Mouse (Mus musculus): ENCODE results near the gene Ccl11. TPM values are rescaled to one million over a fixed set of nuclear protein-coding genes. Genes with fewer than 3 reads are reported as not detected.
A peak's percentile ranks its signal among the peaks of the same experiment; 100 is the strongest.

The Ccl11 gene
- polyA plus RNA-seq, 1 experiment = not detected

DNA sequence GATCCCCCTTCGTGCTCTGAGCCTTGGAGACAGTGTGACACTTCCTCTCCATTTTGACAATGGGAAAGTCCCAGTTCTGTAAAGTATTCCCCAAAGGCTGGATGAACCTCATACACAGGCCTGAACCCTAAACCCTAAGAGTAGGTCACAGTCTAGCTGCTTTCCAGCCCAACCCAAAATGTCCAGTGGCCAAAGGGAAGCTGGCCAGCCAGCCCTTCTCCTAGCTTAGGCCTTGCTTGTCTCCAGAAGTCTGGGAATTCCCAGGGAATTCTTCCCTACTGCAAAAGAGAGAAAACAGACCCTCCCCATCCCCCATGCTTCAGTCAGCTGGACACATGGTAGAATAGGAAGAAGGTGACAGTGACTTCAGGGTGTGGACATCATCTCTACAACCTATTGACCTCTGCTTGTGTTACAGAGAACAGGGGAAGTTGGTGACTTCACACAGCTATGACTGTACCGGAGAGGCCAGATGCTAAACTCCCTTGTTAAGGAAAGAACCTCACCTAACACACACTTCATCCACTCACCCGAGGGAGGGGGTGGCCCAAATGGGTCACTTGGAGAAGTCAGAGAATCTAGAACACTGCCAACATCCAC is 41.3 kb upstream of the Ccl11 start:
- Histone ChIP-seq H3ac (ENCODE audit: control insufficient read depth, insufficient read length) (no peak overlapping the region), H3K4me3 (no peak overlapping the region), H3K27me3 (ENCODE audit: control insufficient read depth, insufficient read depth, insufficient read length) (no peaks in the 10 kb centered on the region), H3K36me3 (ENCODE audit: control insufficient read depth, insufficient read depth) (no peaks in the 10 kb centered on the region), H3K79me2 (ENCODE audit: control insufficient read depth, insufficient read depth) (no peaks in the 10 kb centered on the region), H3K4me2 (ENCODE audit: low read depth) (no peak overlapping the region)
- TF ChIP-seq CEBPB (IDR thresholded peaks at IDR 0.05; ENCODE audit: insufficient read depth, poor library complexity, severe bottlenecking) = no peak
- no peak for TF ChIP-seq E2F4 (IDR thresholded peaks at IDR 0.05; ENCODE audit: insufficient read depth)
- no peak for TF ChIP-seq MYOG (IDR thresholded peaks at IDR 0.05; ENCODE audit: control insufficient read depth in 1 of 3, insufficient read depth in 1 of 3, insufficient read length in 2 of 3, low read depth in 2 of 3)
- no peak for TF ChIP-seq SRF (IDR thresholded peaks at IDR 0.05; ENCODE audit: control insufficient read depth, insufficient read length, low read depth)
- no peak for TF ChIP-seq REST (IDR thresholded peaks at IDR 0.05; ENCODE audit: insufficient read depth, insufficient read length)
- no peak for TF ChIP-seq TCF12 (IDR thresholded peaks at IDR 0.05; ENCODE audit: insufficient read depth, poor library complexity, severe bottlenecking)
- TF ChIP-seq TCF3 (IDR thresholded peaks at IDR 0.05; ENCODE audit: insufficient read length, low read depth) = no peak
- TF ChIP-seq MAX (IDR thresholded peaks at IDR 0.05; ENCODE audit: low read depth) = no peak
- TF ChIP-seq MYOD1 (IDR thresholded peaks at IDR 0.05; ENCODE audit: control insufficient read depth in 1 of 3, insufficient read length in 2 of 3, low read depth in 2 of 3) = no peak
- no peak for TF ChIP-seq USF1 (IDR thresholded peaks at IDR 0.05; ENCODE audit: low read depth)
- no peak for TF ChIP-seq POLR2AphosphoS2 (IDR thresholded peaks at IDR 0.05; ENCODE audit: insufficient read length, low read depth)
- no peak for TF ChIP-seq POLR2A (IDR thresholded peaks at IDR 0.05; ENCODE audit: insufficient read length, low read depth)

- TF ChIP-seq MAX (IDR thresholded peaks at IDR 0.05; ENCODE audit: low read depth) = no peak
- TF ChIP-seq TCF3 (IDR thresholded peaks at IDR 0.05; ENCODE audit: insufficient read length, low read depth) = no peak
- TF ChIP-seq MYOD1 (IDR thresholded peaks at IDR 0.05; ENCODE audit: control insufficient read depth in 1 of 3, insufficient read length in 2 of 3, low read depth in 2 of 3) = no peak
- TF ChIP-seq POLR2AphosphoS2 (IDR thresholded peaks at IDR 0.05; ENCODE audit: insufficient read length, low read depth) = no peak
- TF ChIP-seq SRF (IDR thresholded peaks at IDR 0.05; ENCODE audit: control insufficient read depth, insufficient read length, low read depth) = no peak
- no peak for TF ChIP-seq E2F4 (IDR thresholded peaks at IDR 0.05; ENCODE audit: insufficient read depth)
- TF ChIP-seq MYOG (IDR thresholded peaks at IDR 0.05; ENCODE audit: control insufficient read depth in 1 of 3, insufficient read depth in 1 of 3, insufficient read length in 2 of 3, low read depth in 2 of 3) = no peak
- no peak for TF ChIP-seq REST (IDR thresholded peaks at IDR 0.05; ENCODE audit: insufficient read depth, insufficient read length)
- no peak for TF ChIP-seq CEBPB (IDR thresholded peaks at IDR 0.05; ENCODE audit: insufficient read depth, poor library complexity, severe bottlenecking)
- no peak overlapping the region for H3K4me3 ChIP-seq
- no peak overlapping the region for H3K4me2 ChIP-seq (ENCODE audit: low read depth)
- H3K79me2 ChIP-seq (ENCODE audit: control insufficient read depth, insufficient read depth) = no peaks in the 10 kb centered on the region
- H3ac ChIP-seq (ENCODE audit: control insufficient read depth, insufficient read length) = no peak overlapping the region
- no peaks in the 10 kb centered on the region for H3K36me3 ChIP-seq (ENCODE audit: control insufficient read depth, insufficient read depth)
- no peaks in the 10 kb centered on the region for H3K27me3 ChIP-seq (ENCODE audit: control insufficient read depth, insufficient read depth, insufficient read length)
Observed at GRCm38 (mm10) chr11:82019389-82019788, 38.2 kb upstream of the Ccl11 start.

DNA sequence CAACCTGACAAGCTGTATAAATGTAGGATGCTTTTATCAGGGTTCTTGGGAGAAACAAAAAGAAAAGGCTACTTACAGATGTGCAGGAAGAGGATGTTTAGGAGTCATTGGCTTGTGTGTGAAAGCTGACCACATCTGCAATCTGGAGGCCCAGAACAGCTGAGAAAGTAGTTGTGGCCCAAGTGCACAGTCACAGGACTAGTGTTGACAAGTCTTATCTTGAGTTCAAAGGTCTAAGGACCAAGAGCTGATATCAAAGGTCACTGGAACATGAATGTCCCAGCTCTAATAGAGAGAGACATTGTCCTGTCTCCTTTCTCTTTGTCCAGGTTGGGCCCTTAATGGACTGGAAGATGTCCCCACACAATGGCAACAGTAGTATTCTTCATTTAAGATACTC is 37.8 kb upstream of the Ccl11 start:
- TF ChIP-seq MYOG (IDR thresholded peaks at IDR 0.05; ENCODE audit: control insufficient read depth in 1 of 3, insufficient read depth in 1 of 3, insufficient read length in 2 of 3, low read depth in 2 of 3) (no peak), POLR2A (IDR thresholded peaks at IDR 0.05; ENCODE audit: insufficient read length, low read depth) (no peak), REST (IDR thresholded peaks at IDR 0.05; ENCODE audit: insufficient read depth, insufficient read length) (no peak), CEBPB (IDR thresholded peaks at IDR 0.05; ENCODE audit: insufficient read depth, poor library complexity, severe bottlenecking) (no peak), MAX (IDR thresholded peaks at IDR 0.05; ENCODE audit: low read depth) (no peak), POLR2AphosphoS2 (IDR thresholded peaks at IDR 0.05; ENCODE audit: insufficient read length, low read depth) (no peak), TCF12 (IDR thresholded peaks at IDR 0.05; ENCODE audit: insufficient read depth, poor library complexity, severe bottlenecking) (no peak), MYOD1 (IDR thresholded peaks at IDR 0.05; ENCODE audit: control insufficient read depth in 1 of 3, insufficient read length in 2 of 3, low read depth in 2 of 3) (peak in 1 of 3 experiments; percentile 10)
- Histone ChIP-seq H3ac (ENCODE audit: control insufficient read depth, insufficient read length) (no peak overlapping the region), H3K4me3 (no peak overlapping the region), H3K36me3 (ENCODE audit: control insufficient read depth, insufficient read depth) (no peaks in the 10 kb centered on the region), H3K27me3 (ENCODE audit: control insufficient read depth, insufficient read depth, insufficient read length) (no peaks in the 10 kb centered on the region), H3K4me2 (ENCODE audit: low read depth) (no peak overlapping the region), H3K79me2 (ENCODE audit: control insufficient read depth, insufficient read depth) (no peaks in the 10 kb centered on the region)

GRCm38 (mm10) chr11:82021406-82021805 is 36.2 kb upstream of the Ccl11 start:
- Histone ChIP-seq H3K79me2 (ENCODE audit: control insufficient read depth, insufficient read depth) (no peaks in the 10 kb centered on the region), H3K27me3 (ENCODE audit: control insufficient read depth, insufficient read depth, insufficient read length) (no peaks in the 10 kb centered on the region), H3ac (ENCODE audit: control insufficient read depth, insufficient read length) (no peak overlapping the region), H3K4me2 (ENCODE audit: low read depth) (no peak overlapping the region), H3K4me3 (no peak overlapping the region), H3K36me3 (ENCODE audit: control insufficient read depth, insufficient read depth) (no peaks in the 10 kb centered on the region)
- TF ChIP-seq MAX (IDR thresholded peaks at IDR 0.05; ENCODE audit: low read depth) (no peak), MYOG (IDR thresholded peaks at IDR 0.05; ENCODE audit: control insufficient read depth in 1 of 3, insufficient read depth in 1 of 3, insufficient read length in 2 of 3, low read depth in 2 of 3) (no peak), POLR2A (IDR thresholded peaks at IDR 0.05; ENCODE audit: insufficient read length, low read depth) (no peak), REST (IDR thresholded peaks at IDR 0.05; ENCODE audit: insufficient read depth, insufficient read length) (no peak)

DNA sequence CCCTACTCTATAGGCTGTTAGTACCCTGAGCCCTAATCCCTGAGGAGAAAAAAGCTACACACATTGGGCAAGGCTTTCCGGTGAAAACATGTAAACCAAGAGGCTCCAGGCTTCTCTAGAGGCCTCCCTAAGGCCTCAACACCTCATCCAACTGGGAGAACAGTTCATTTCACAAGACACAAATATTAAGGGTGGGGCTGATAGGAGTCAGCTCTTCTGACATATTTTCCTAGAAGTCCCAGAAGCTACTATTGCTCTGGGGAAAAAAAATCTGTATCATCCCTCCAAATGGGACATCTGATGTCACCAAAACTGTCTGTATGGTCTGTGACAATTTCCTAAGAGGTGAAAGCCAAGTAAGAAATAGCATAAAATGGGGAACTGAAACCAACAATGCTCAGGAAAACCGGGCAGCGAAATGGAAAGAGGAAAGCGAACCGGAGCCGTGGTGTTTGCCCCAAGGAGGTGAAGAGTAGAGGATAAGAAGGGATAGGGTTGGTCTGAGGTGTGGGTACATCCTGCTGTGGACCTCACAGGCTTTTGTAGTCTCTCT is 35.0 kb upstream of the Ccl11 start:
- H3K79me2 ChIP-seq (ENCODE audit: control insufficient read depth, insufficient read depth) = no peaks in the 10 kb centered on the region
- TF ChIP-seq USF1 (IDR thresholded peaks at IDR 0.05; ENCODE audit: low read depth) (no peak), SRF (IDR thresholded peaks at IDR 0.05; ENCODE audit: control insufficient read depth, insufficient read length, low read depth) (no peak), TCF3 (IDR thresholded peaks at IDR 0.05; ENCODE audit: insufficient read length, low read depth) (no peak), E2F4 (IDR thresholded peaks at IDR 0.05; ENCODE audit: insufficient read depth) (no peak), MYOG (IDR thresholded peaks at IDR 0.05; ENCODE audit: control insufficient read depth in 1 of 3, insufficient read depth in 1 of 3, insufficient read length in 2 of 3, low read depth in 2 of 3) (no peak), POLR2AphosphoS2 (IDR thresholded peaks at IDR 0.05; ENCODE audit: insufficient read length, low read depth) (no peak), MYOD1 (IDR thresholded peaks at IDR 0.05; ENCODE audit: control insufficient read depth in 1 of 3, insufficient read length in 2 of 3, low read depth in 2 of 3) (no peak), CEBPB (IDR thresholded peaks at IDR 0.05; ENCODE audit: insufficient read depth, poor library complexity, severe bottlenecking) (no peak), REST (IDR thresholded peaks at IDR 0.05; ENCODE audit: insufficient read depth, insufficient read length) (no peak), POLR2A (IDR thresholded peaks at IDR 0.05; ENCODE audit: insufficient read length, low read depth) (no peak)
- H3ac ChIP-seq (ENCODE audit: control insufficient read depth, insufficient read length) = no peak overlapping the region
- H3K4me2 ChIP-seq (ENCODE audit: low read depth) = no peak overlapping the region
- H3K27me3 ChIP-seq (ENCODE audit: control insufficient read depth, insufficient read depth, insufficient read length) = no peaks in the 10 kb centered on the region
- no peak overlapping the region for H3K4me3 ChIP-seq
- no peaks in the 10 kb centered on the region for H3K36me3 ChIP-seq (ENCODE audit: control insufficient read depth, insufficient read depth)

Measured in myocyte (in vitro differentiated cells).